14 mouse cellular contexts compared by ENCODE assay signal in genomic region chr11:35668750-35669149, GRCm38 (mm10).
DNase-seq lines count a peak whose midpoint lies in the region; ATAC-seq lines count a peak whose summit lies in the region.
"Had no signal": no experiment of that assay in that cellular context is flagged by ENCODE, and none has a peak within 500 bp of the region (broad histone marks: within the 10 kb centered on the region; RNA-seq: fewer than 3 reads in every experiment).

No protein-coding gene starts in this region.

- no peaks in the 10 kb centered on the region for H3K9me3 ChIP-seq in liver, embryonic 12.5 days (replicated peaks)
- H3K9me3 ChIP-seq: heart, embryonic 13.5 days had no signal

- WGBS in liver, embryonic 12.5 days (ENCODE audit: insufficient replicate concordance): 74% methylated on average over 1 of the region's 1 CpGs

- no peak for ATAC-seq in liver, embryonic 12.5 days
- no peak for ATAC-seq in megakaryocyte, adult 5-6 weeks (ENCODE audit: poor library complexity, severe bottlenecking)
- ATAC-seq: forebrain, embryonic 14.5 days; inflammation-experienced regulatory T-cells, adult 6 months had no signal

- no peak overlapping the region for H3K9ac ChIP-seq in liver, embryonic 12.5 days
- H3K9ac ChIP-seq: heart, embryonic 13.5 days; liver, embryonic 14.5 days had no signal

- H3K4me2 ChIP-seq in liver, embryonic 12.5 days: no peak overlapping the region
- H3K4me2 ChIP-seq: heart, embryonic 13.5 days had no signal

- H3K27me3 ChIP-seq in liver, embryonic 12.5 days (replicated peaks): no peaks in the 10 kb centered on the region
- H3K27me3 ChIP-seq: CH12.LX had no signal

- no peak overlapping the region for H3K4me3 ChIP-seq in liver, embryonic 12.5 days
- H3K4me3 ChIP-seq: heart, embryonic 13.5 days had no signal

- no peaks in the 10 kb centered on the region for H3K4me1 ChIP-seq in liver, embryonic 12.5 days

- peak; percentile 21 for DNase-seq in right cerebral cortex, postnatal 14 days
- no peak for DNase-seq in right cerebral cortex, adult 18-20 months
- DNase-seq in cerebellum, postnatal 10 days: peak; percentile 95 to 97
- peak; percentile 62 to 68 for DNase-seq in layer of hippocampus, adult 8-10 months (ENCODE audit: low spot score in 2 of 2)
- DNase-seq in lung, adult 18-20 months: no peak
- DNase-seq: gastrocnemius, postnatal 25 days; lung, postnatal 36 days had no signal

- no peaks in the 10 kb centered on the region for H3K36me3 ChIP-seq in liver, embryonic 12.5 days

- no peak overlapping the region for H3K27ac ChIP-seq in liver, embryonic 12.5 days
- H3K27ac ChIP-seq: heart, embryonic 13.5 days; liver, embryonic 14.5 days had no signal

Comparison
In these comparisons a context has a peak if more than half of its experiments do, and no peak if none do; other contexts are left out.
1. DNase-seq: peak in right cerebral cortex, postnatal 14 days (single experiment), cerebellum, postnatal 10 days (2 of 2) and layer of hippocampus, adult 8-10 months (2 of 2); none in right cerebral cortex, adult 18-20 months (single experiment) and lung, adult 18-20 months (0 of 2).